Mouse (Mus musculus): ENCODE results near the gene Rps28. TPM values are rescaled to one million over a fixed set of nuclear protein-coding genes. Genes with fewer than 3 reads are reported as not detected.
A peak's percentile ranks its signal among the peaks of the same experiment; 100 is the strongest.
"Not testable (repeated sequence)": the region's sequence is repeated elsewhere in the genome, so short reads cannot be mapped to it uniquely, and the experiment has no call there.

Gene Rps28
- total RNA-seq (2021), result 100 to 1,000 TPM; 736 to 815 TPM
- long read RNA-seq, experiment 1, transcript Rps28-205 (4 exons, 382 nt), result major isoform, 55 of 76 reads
- long read RNA-seq, experiment 1, transcript Rps28-201 (4 exons, 392 nt), result minor isoform, 21 of 76 reads
- long read RNA-seq, experiment 1, partial matches to known transcripts, result 0 of 76 reads
- long read RNA-seq, experiment 1, other reads (novel, unspliced or antisense), result 0 of 76 reads
- long read RNA-seq, experiment 2, transcript Rps28-205 (4 exons, 382 nt), result major isoform, 102 of 129 reads
- long read RNA-seq, experiment 2, transcript Rps28-201 (4 exons, 392 nt), result minor isoform, 26 of 129 reads
- long read RNA-seq, experiment 2, partial matches to known transcripts, result 0 of 129 reads
- long read RNA-seq, experiment 2, other reads (novel, unspliced or antisense), result 1 of 129 reads

DNA sequence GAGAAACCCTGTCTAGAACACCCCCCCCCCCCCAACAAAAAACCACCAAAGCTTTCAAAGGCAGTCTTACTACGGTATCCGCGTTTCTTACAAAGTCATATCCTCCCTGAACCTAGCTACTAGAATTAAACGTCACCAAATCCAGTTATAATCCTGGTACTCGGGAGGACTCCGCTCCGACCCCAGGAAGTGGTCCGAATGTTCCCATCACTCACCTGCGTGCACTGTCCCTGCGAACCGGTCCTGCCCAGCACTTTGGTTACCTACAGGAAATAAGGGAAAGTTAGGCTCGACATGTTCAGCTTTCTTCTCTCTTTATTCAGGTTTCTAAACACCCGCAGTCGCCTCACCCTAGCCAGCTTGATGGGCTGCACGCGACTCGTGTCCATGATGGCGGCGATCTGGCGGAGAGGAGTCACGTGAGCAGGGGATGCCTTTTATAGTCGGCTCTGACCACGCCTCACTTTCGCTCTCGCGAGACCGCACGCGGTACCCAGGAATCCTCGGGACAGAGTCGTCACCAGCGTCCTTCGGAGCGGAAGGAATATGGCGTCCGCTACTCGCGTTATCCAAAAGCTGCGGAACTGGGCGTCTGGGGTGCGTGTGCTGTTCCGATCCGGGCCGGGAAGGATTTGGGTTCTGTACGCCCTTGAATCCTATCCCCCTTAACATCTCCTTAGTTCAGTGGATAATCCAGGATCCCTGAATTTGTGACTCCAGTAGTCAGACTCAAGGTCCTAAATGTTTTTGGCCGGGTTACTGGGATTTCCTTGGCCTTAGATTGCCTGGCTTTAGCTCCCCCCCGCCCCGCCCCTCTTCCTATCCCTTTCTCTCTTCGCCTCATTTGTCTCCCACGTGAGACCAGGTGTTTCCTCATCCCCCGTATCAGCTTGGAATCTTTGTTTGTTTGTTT is at the start of gene Rps28, which contains the start of gene Ndufa7:
Gene Rps28, minus strand, starts transcription at position 479 of the 913 bp plus-strand sequence.
Gene Ndufa7, plus strand, starts transcription at position 489 of the 913 bp plus-strand sequence.
- DNase-seq, result peak; percentile 98 to 99
- intact Hi-C loops (cut with DNase I), result no loop called here

DNA sequence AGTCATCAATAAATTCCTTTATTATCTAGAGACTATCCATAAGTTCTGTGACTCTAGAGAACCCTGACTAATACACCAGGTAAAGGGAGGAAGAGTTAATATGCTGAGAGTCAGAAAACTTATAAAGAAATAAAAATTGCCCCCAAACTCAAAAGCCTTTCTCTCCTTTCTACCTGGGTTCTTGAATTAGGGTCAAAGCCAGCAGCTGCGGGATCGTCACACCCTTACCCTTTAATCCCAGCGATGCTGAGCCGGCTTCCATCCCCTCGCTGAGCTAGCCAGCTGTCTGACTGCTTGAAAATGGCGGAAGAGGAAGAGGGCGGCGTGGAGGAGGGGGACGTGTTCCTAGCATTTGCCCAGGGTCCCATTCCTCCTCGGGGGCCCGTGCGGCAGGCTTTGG is 49.2 kb upstream of the Rps28 start, which contains the start of gene Gm7029:
Gene Gm7029, plus strand, starts transcription at position 301 of the 400 bp plus-strand sequence.
- intact Hi-C loops (cut with DNase I); DNase-seq: not testable (repeated sequence)

DNA sequence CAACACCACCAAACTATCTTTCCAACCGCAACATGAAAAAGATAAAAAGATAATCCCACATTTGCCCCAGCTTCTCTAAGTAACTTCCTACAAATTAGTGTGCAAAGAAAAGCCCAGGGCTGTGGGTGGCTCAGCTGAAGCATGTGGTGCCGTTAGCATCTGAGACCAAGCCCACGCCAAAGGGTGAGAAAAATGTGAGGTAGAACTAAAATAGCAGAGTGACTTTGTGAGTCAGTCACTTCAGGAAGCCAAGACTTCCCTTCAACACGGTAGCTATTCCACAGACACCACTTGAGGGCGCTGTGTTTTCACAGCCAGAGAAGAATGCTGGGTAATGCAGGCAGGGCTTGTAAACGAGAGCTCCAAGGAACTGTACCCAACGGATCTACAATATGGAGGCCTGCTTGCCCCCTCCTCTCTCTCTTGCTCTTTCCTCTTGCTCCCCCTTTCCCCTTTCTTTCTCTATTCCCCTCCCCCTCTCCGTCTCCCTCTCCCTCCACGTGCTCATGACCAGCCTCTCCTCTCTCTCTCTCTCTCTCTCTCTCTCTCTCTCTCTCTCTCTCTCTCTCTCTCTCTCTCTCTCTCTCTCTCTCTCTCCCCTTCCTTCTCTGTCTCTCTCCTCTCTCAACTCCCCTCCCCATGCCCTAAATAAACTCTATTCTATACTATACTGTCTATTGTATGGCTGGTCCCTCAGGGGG is 41.1 kb upstream of the Rps28 start:
- intact Hi-C loops (cut with DNase I), result no loop called here
- peak; percentile 28 to 59 for DNase-seq

DNA sequence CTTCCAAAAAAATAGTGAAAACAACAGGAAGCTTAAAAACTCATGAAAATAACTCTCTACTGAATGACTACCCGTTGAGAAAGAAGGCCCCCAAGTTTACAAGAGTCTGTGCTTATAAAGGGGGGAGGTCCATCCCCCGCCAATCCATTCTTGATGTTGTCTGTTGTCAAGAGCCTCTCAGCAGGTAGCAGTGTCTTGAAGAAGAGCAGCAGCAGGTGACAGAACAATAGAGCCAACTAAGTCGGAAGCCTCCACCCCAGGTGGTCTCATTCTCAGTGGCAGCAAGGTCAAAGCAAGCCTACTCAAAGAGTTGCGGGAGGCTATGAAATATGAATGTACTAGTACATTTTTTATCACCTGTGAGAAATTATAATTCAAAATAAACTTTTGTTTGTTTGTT is 33.5 kb upstream of the Rps28 start:
- intact Hi-C loops (cut with DNase I), result no loop called here
- DNase-seq, result no peak

DNA sequence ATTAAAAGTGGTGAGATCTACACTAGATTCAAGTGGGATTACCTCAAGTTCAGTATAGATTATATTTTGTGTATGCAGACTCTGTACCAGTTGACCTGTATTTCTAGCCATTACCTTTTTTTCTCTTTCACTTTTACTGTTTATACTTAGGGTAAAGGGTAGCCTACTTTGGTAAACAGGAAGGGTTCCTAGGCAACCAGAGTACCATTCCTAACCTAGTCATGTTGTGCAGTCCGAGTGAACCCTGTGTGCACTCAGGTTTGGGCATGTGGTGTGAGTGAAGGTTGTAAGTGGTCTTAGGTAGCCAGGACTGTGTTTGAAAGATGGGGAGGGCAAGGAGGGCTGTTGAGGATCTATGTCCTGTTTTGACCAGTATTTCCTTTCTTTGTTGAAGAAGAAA is 27.0 kb upstream of the Rps28 start:
- DNase-seq, result no peak
- intact Hi-C loops (cut with DNase I), result no loop called here

DNA sequence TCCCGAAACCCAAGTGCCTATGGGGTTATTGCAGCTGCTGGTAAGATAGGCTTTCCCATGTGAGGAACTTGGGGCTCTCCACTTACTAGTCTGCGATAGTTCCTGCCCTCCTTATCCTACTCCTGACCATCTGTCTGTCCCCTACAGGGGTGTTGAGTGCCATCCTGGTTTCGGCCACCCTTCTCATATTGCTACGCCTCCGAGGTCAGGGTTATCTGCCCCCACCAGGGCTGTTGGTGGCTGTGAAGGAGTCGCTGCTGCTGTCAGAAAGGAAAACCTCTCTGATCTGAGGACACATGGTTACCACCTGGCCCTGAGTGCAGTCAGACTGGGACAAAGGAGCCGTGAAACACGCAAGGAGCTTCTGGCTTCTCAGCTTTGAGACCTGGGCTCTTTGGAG is 23.8 kb upstream of the Rps28 start:
- intact Hi-C loops (cut with DNase I), result no loop called here
- no peak for DNase-seq

DNA sequence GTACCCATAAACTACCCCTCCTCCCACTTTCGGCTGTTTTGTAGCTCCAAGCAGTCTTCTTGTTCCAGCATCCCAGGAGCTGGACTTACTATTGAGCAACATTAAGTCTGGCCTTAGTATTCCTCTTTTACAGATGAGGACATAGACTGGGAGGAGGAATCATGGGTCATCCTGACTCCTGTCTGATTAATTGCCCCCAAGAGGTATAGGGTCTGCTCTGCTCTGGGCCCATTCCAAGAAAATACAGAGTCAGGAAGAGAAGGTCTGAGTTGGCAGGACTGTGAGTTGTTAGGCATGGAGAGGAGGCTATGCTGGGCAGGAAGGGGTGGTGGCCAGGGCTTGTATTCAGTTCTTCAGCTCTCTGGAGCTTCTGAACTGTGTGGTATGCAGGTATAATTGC is 19.8 kb upstream of the Rps28 start:
- intact Hi-C loops (cut with DNase I), result no loop called here
- no peak for DNase-seq

DNA sequence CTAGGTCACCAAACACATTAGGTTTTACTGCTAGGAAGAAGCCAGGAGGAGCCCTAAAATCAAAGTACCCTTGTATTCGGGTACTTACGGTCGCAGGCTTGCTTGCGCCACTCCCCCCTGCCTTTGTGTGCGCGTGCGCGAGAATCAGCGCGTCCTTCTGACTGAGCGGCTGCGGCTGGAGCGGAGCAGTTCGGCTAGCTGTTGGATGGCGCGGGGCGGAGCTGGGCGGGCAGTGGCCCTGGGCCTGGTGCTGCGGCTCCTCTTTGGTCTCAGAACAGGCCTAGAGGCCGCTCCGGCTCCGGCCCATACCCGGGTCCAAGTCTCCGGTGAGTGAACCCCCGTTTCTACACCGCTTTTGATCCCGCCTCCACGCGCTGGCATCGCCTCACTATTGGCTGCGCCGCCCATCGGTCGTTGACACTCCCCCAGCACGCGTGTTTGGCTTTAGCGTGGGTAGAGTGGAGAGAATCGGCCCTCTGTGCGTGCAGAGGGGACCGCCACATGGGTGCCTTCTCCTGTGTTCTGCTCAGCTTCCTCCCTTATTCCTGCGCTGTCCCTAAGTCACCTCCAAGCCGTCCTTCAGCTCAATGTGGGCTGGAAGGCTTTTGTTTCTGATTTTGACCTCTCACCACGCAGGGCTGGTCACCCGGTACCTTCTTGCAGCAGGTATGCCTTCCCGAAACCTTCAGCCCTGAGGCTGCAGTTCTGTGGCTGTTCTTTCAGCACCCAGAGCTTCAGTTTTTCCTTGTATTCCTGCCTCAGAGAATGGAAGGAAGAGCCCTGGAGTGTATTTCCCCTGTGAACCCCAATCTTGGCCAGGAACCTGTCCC is 18.8 kb upstream of the Rps28 start, which contains the start of gene Cd320:
Gene Cd320, plus strand, starts transcription at position 126 of the 830 bp plus-strand sequence.
- peak; percentile 93 to 94 for DNase-seq
- intact Hi-C loops (cut with DNase I), result no loop called here

DNA sequence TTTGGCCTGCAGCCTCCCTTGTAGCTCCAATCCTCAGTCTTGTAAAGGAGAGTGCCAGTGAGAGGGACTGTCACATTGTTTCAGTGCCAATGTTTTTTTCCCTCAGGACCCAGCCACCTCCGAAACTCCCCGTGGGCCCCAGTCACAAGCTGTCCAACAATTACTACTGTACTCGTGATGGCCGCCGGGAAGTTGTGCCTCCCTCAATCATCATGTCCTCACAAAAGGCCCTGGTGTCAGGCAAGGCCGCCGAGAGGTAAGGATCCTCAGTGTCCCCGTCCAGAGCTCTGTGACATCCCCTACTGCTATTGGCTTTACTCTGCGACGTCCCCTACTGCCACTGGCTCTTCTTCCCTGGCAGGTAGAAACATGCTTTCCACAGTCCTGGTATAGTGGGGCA is 5.2 kb upstream of the Rps28 start:
- no peak for DNase-seq
- intact Hi-C loops (cut with DNase I), result no loop called here

DNA sequence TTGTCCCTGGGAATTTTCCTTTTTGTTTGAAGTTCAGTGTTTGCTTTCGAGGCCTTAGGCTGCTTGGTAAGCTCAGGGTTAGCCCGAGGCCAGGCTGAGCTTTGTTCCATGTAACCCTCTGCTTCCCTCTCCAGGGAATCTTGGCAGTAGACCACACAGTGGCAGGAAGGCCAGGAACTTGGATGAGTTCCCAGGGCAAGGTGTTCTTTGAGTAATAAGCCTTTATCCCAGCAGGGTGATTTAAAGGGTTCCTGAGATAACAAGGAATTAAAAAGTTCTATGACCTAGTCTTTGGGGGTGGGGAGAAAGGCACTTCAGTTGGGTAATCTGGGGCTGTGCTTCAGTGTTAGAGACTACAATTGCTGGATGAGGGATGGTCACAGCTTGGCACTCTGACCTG is 4.5 kb upstream of the Rps28 start:
- DNase-seq, result peak; percentile 74 to 82

DNA sequence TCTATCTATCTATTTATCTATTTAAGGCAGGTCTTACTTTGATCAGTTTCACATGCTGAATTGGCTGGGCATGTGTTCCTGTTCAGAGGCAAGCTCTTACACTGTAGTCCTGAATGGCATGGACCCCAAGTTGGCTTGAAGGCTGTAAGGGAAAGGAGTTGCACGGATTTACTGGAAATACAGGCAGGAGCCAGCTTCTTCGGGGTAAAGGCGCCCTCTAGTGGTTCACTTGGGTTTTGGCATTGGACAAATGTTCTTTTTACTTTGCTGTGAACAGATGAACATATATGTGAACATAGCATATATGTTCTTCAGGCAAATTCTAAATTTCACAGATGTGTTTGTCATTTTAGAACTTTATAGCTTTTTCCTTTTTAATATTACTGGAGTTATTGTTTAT is 2.5 kb upstream of the Rps28 start:
- DNase-seq, result peak; percentile 73 to 83
- intact Hi-C loops (cut with DNase I), result no loop called here

More for the DNA sequence above, 4.5 kb upstream of the Rps28 start:
- intact Hi-C loops (cut with DNase I), result no loop called here

DNA sequence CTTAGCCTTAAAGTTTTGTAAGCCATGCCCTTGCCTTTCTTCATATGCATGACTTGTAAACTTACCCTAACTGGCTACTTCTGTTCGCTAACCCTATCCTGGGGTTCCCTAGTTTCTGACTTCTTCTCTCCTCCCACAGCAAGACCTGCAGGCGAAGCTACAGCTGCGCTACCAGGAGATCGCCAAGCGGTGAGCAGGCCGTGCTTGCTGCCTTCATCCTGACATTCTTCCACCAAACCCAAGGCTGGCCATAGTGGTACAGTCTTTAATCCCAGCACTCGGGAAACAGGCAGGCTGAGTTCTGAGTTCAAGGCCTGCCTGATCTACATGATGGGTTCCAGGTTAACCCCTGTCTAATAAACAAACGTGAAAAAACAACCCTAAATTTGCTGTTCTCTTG is 1.1 kb upstream of the Rps28 start:
- intact Hi-C loops (cut with DNase I), result no loop called here
- no peak for DNase-seq

DNA sequence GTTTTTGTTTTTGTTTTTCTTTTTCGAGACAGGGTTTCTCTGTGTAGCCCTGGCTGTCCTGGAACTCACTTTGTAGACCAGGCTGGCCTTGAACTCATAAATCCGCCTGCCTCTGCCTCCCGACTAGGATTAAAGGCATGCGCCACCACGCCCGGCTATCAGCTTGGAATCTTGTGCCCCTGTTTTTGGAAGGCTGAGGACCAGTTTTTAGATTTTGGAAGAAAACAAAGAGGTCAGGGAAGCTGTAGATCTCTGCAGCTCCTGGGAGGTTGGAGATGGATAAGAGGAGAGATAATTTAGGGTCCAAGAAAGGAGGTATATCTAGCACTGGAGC is 602 bp upstream of the Rps28 start:
- intact Hi-C loops (cut with DNase I); DNase-seq: not testable (repeated sequence)

DNA sequence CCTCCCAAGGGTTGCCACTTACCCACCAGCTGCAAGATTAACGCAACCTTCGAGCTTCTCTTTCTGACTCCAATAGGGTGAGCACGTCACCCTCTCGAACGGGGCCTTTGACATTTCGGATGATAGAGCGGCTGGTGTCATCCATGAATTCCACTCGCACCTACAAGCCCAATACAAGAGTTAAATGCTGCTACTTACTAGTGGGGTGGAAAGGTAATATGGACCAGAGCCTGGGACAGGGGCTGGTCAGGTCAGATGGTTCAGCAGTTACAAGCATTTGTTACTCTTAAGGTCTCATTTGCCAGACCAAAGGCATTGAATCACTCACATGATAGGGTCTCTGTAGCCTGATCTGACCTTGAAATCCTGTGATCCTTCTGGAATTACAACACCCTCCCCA is 1.2 kb downstream of the Rps28 start:
- intact Hi-C loops (cut with DNase I); DNase-seq: not testable (repeated sequence)

DNA sequence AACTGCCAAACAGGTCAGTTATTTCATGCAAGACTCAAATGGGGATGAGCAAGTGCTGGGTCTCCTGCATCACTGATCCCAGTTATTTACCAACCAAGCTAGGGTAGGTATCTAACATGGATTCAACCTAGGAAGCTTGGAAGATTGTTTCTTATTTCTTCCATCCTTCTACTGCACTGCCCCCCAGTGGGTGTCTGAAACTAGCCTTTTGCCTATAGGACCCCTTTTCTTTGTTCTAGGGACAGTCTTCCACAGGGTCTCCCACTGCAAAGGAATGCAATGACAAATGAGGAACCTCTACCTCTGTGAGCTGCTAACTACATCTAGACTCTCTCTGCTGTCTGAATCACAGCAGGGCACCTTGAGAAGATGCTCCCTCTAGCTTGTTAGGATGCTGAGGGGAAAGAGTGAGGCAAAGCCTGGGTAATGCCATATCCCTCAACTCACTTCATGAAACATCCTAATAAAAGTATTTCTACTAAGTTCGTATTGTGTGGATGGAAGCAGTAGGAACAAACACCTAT is 1.9 kb downstream of the Rps28 start:
- DNase-seq, result no peak
- intact Hi-C loops (cut with DNase I), result no loop called here

DNA sequence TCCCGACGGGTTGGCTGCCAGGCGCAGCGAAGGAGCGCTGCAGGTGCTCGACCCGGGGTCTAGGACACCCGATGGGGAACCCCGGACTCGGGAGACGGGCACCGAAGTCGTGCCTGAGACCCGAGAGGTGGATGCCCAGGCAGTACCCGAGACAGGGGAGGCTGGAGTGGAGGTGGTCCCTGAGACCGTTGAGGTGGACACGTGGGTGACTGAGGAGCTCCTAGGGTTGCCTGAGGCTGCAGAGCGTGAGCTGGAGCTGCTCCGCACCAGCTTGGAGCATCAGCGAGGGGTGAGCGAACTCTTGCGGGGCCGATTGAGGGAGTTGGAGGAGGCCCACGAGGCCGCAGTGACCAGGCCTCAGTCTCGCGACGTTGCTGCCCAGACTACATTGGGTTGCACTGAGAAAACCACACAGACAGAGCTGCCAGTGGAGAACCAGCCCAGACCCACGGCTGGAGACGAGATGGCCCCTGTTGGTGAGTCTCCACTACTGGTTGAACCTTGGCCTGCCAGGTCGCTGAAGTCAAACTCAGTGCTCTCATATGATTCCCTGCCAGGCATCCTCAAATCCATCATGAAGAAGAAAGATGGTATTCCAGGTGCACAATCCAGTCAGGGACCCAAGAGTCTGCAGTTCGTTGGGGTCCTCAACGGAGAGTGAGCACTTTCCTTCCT is 6.3 kb downstream of the Rps28 start:
- DNase-seq, result no peak
- intact Hi-C loops (cut with DNase I), result no loop called here

DNA sequence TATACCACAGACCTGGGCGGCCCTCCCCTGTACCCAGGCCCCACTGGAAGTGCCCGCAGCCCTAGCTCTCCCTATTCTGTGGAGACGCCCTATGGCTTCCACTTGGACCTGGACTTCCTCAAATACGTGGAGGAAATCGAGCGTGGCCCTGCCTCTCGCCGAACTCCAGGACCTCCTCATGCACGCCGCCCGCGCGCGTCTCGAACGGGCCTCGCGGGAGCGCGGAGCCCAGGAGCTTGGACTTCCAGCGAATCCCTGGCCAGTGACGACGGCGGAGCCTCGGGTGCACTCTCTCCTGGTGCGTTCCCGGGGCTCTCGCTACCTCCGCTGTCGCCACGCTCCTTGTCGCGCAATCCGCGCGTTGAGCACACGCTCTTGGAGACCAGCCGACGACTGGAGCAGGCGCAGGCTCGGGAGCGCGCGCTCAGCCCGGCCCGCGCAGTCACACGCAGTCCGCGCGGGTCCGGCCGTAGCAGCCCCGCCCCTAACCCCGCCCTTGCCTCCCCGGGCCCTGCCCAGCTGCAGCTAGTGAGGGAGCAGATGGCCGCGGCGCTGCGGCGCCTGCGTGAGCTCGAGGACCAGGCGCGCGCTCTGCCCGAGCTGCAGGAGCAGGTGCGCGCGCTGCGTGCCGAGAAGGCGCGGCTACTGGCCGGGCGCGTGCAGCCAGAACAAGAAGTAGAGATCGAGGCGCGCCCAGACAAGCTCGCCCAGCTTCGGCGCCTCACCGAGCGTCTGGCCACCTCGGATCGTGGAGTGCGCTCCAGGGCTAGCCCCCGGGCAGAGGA is 7.0 kb downstream of the Rps28 start:
- DNase-seq, result peak; percentile 89 to 92
- intact Hi-C loops (cut with DNase I), result no loop called here

DNA sequence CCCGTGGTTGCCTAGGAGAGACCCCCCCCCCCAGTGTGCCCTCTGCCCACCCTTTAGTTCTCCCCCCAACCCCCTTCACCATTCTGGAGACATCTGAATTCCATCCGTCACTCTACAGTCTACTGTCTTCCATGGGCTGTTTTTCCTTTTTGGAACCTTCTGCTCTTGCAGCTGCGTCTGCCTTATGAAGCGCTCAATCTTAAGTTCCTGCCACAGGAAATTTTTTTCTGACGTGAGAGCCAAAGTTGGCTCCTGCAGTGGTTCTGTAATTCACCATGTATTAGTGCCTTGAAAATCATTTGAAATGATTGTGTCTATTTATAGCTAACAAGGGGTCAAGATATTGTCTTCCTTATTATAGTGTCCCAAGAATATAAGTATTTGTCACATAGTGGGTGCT is 7.8 kb downstream of the Rps28 start:
- DNase-seq, result no peak
- intact Hi-C loops (cut with DNase I), result no loop called here
